Mouse (Mus musculus): ENCODE measurements around the gene Ube2g2. TPM values are rescaled to one million over a fixed set of nuclear protein-coding genes. Genes with fewer than 3 reads are reported as not detected.
A peak's percentile ranks its signal among the peaks of the same experiment; 100 is the strongest.

Gene Ube2g2
- total and polyA plus RNA-seq, 3 experiments: 28.7 to 59.4 (median 40.8) TPM

DNA sequence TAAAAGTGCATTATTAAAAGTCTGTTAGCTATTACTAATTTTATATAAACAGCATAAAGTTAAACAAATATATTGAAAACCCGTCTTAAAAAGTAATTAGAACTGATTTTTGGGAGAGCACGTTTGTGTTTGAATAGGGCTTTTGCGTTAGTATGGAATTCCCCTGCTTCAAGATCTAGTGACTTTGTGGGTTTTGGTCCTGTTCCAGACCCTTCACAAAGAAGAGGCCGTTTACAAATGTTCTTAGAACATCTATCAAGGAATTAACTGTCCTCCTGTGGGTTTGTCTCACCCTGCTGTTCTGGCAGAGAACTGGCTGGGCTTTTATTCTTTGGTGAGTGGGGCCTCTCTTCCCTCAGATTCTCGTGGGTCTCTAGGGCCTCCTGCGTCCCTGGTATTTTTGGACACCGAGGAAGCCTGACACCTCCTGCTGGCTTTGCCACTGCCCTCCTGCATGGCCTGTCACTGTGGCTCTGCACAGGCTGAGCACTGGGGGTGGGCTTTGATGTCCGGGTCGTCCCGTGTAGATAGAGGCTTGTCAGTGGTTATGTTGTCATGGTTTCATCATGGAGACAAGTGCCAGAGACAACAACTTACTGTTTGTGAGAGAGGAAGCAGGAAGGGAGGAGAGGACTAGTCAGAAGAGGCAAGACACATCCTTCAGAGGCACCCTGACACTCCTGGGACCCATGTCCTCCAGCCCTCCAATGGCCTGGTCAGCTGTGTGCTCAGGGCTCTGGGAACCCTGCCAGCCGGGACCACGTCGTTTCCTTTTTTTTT lies 12.6 kb downstream of the Ube2g2 start:
- dilution Hi-C loops (cut with MboI; ENCODE audit: extremely low pct_ligation_motif_present, extremely low pct_unique_long_range_greater_than_20kb, low sequenced_read_pairs) (no loop called here), in situ Hi-C loops (cut with MboI; ENCODE audit: low pct_ligation_motif_present, low pct_unique_long_range_greater_than_20kb, low sequenced_read_pairs) (loop anchor here (25.0 kb wide), 1 partner anchor 253 kb away; no protein-coding TSS in a partner anchor)
- Histone ChIP-seq H3K9me3 (replicated peaks; ENCODE audit: low read length) (no peaks in the 10 kb centered on the region), H3K9ac (ENCODE audit: insufficient read depth, low read depth) (no peak overlapping the region), H3K36me3 (replicated peaks in 1 of 2; ENCODE audit: control insufficient read depth in 1 of 2, insufficient read depth in 1 of 2, low read length in 1 of 2) (peaks cover 56 to 83% of the 10 kb centered on the region in 2 experiments), H3K27ac (ENCODE audit: insufficient read depth, low read depth) (peak overlapping the region; percentile 23; the same call in 1 of the 2 replicates), H3K79me2 (replicated peaks; ENCODE audit: control insufficient read depth, extremely low read depth, insufficient read depth, poor library complexity, severe bottlenecking) (peaks cover 32% of the 10 kb centered on the region), H3K4me3 (replicated peaks in 1 of 3; ENCODE audit: low read depth in 2 of 3, low read length in 2 of 3, poor library complexity in 1 of 3) (no peak overlapping the region), H3K4me2 (ENCODE audit: insufficient read depth, low read depth, poor library complexity, severe bottlenecking) (no peak overlapping the region), H3K27me3 (replicated peaks) (no peaks in the 10 kb centered on the region), H3K4me1 (ENCODE audit: control insufficient read depth in 1 of 2, insufficient read depth in 2 of 2) (peaks cover 8 to 56% of the 10 kb centered on the region in 2 experiments)
- DNase-seq (ENCODE audit: extremely low read depth): no peak
- TF ChIP-seq MAX (IDR thresholded peaks at IDR 0.05; ENCODE audit: low read length): no peak
- no peak for TF ChIP-seq JUN (IDR thresholded peaks at IDR 0.05; ENCODE audit: insufficient read depth, low read depth, low read length)
- TF ChIP-seq SIN3A (IDR thresholded peaks at IDR 0.05; ENCODE audit: low read length): no peak
- TF ChIP-seq UBTF (IDR thresholded peaks at IDR 0.05; ENCODE audit: low read depth, low read length): no peak
- no peak for TF ChIP-seq CHD2 (IDR thresholded peaks at IDR 0.05; ENCODE audit: low read length)
- no peak for TF ChIP-seq TBP (conservative IDR thresholded peaks at IDR 0.05; ENCODE audit: low read depth, low read length)
- no peak for TF ChIP-seq NELFE (IDR thresholded peaks at IDR 0.05; ENCODE audit: low read depth, low read length)
- TF ChIP-seq ZNF384 (IDR thresholded peaks at IDR 0.05; ENCODE audit: low read depth, low read length): no peak

DNA sequence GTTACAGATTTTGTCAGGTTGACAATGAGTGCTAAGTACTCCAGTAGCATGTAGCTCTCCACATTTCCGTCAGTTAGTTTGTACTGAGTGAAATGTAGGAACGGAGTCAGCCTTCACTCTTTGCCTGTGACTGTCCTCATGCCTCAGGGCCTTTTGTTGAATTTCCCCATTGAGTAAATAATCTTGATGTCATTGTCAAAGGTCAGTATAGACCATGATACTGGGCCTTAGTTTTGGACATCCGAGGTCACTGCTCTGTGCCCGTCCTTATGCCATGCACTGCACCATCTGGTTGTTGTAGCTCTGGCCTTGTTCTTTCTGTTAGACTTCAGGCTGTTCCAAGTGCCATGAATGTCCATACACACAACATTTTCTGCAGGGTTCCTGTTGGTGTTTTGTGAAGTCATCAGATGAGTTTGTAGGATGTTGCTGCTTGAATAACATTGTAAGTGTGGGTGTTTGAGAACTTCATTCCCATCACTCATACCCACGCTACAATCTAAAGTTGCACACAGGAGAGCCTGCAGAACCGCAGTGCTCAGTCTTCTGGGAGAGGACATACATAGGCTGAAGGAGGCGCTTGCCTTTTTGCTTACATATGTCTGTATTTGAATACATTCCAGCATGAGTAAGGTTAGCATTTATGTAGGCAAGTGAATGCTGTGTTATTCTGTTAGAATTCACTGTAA lies 14.3 kb downstream of the Ube2g2 start:
- DNase-seq (ENCODE audit: extremely low read depth): no peak
- Histone ChIP-seq H3K79me2 (replicated peaks; ENCODE audit: control insufficient read depth, extremely low read depth, insufficient read depth, poor library complexity, severe bottlenecking) (peaks cover 19% of the 10 kb centered on the region), H3K27me3 (replicated peaks) (no peaks in the 10 kb centered on the region), H3K27ac (ENCODE audit: insufficient read depth, low read depth) (no peak overlapping the region), H3K9me3 (replicated peaks; ENCODE audit: low read length) (no peaks in the 10 kb centered on the region), H3K4me1 (ENCODE audit: control insufficient read depth in 1 of 2, insufficient read depth in 2 of 2) (peaks cover 8 to 46% of the 10 kb centered on the region in 2 experiments), H3K4me2 (ENCODE audit: insufficient read depth, low read depth, poor library complexity, severe bottlenecking) (no peak overlapping the region), H3K36me3 (replicated peaks in 1 of 2; ENCODE audit: control insufficient read depth in 1 of 2, insufficient read depth in 1 of 2, low read length in 1 of 2) (peaks cover 66 to 87% of the 10 kb centered on the region in 2 experiments), H3K9ac (ENCODE audit: insufficient read depth, low read depth) (no peak overlapping the region), H3K4me3 (replicated peaks in 1 of 3; ENCODE audit: low read depth in 2 of 3, low read length in 2 of 3, poor library complexity in 1 of 3) (no peak overlapping the region)
- dilution Hi-C loops (cut with MboI; ENCODE audit: extremely low pct_ligation_motif_present, extremely low pct_unique_long_range_greater_than_20kb, low sequenced_read_pairs) (no loop called here), in situ Hi-C loops (cut with MboI; ENCODE audit: low pct_ligation_motif_present, low pct_unique_long_range_greater_than_20kb, low sequenced_read_pairs) (loop anchor here (25.0 kb wide), 1 partner anchor 251 kb away; no protein-coding TSS in a partner anchor)
- no peak for TF ChIP-seq SIN3A (IDR thresholded peaks at IDR 0.05; ENCODE audit: low read length)

DNA sequence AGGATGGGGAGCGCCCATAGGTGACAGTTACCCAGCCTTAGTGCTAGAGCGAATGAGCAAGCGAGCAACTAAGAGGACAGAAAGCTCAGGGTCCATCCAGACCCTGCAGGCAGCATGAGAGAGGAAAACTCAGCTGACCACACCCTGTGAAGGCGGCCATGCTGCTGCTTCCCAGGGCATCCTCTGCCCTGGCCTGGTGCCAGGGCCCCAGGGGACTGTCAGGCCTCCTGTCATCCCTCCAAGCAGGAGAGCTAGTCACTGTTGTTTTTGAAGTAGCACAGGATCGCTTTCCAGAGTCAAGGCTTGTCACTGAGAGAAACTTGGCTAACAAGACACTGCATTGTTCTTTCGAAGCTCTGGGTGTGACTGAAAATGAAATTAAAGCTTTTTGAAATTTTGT lies 16.9 kb downstream of the Ube2g2 start:
- peaks cover 7 to 22% of the 10 kb centered on the region in 2 experiments for H3K4me1 ChIP-seq (ENCODE audit: control insufficient read depth in 1 of 2, insufficient read depth in 2 of 2)
- H3K27me3 ChIP-seq (replicated peaks): no peaks in the 10 kb centered on the region
- in situ Hi-C loops (cut with MboI; ENCODE audit: low pct_ligation_motif_present, low pct_unique_long_range_greater_than_20kb, low sequenced_read_pairs) (loop anchor here (25.0 kb wide), 1 partner anchor 248 kb away; no protein-coding TSS in a partner anchor), dilution Hi-C loops (cut with MboI; ENCODE audit: extremely low pct_ligation_motif_present, extremely low pct_unique_long_range_greater_than_20kb, low sequenced_read_pairs) (no loop called here)
- H3K4me3 ChIP-seq (replicated peaks in 1 of 3; ENCODE audit: low read depth in 2 of 3, low read length in 2 of 3, poor library complexity in 1 of 3): no peak overlapping the region
- no peak overlapping the region for H3K27ac ChIP-seq (ENCODE audit: insufficient read depth, low read depth)
- no peaks in the 10 kb centered on the region for H3K9me3 ChIP-seq (replicated peaks; ENCODE audit: low read length)
- H3K9ac ChIP-seq (ENCODE audit: insufficient read depth, low read depth): no peak overlapping the region
- DNase-seq (ENCODE audit: extremely low read depth): no peak
- no peak overlapping the region for H3K4me2 ChIP-seq (ENCODE audit: insufficient read depth, low read depth, poor library complexity, severe bottlenecking)
- peaks cover 15% of the 10 kb centered on the region for H3K79me2 ChIP-seq (replicated peaks; ENCODE audit: control insufficient read depth, extremely low read depth, insufficient read depth, poor library complexity, severe bottlenecking)
- TF ChIP-seq RAD21 (IDR thresholded peaks at IDR 0.05; ENCODE audit: low read depth, low read length): no peak
- no peak for TF ChIP-seq BHLHE40 (IDR thresholded peaks at IDR 0.05; ENCODE audit: low read depth, low read length)
- no peak for TF ChIP-seq GABPA (IDR thresholded peaks at IDR 0.05; ENCODE audit: insufficient replicate concordance, low read depth, low read length)
- no peak for TF ChIP-seq POLR2A (IDR thresholded peaks at IDR 0.05; ENCODE audit: low read depth, low read length)
- no peak for TF ChIP-seq USF1 (IDR thresholded peaks at IDR 0.05; ENCODE audit: low read depth, low read length)
- TF ChIP-seq NELFE (IDR thresholded peaks at IDR 0.05; ENCODE audit: low read depth, low read length): no peak
- peaks cover 72 to 88% of the 10 kb centered on the region in 2 experiments for H3K36me3 ChIP-seq (replicated peaks in 1 of 2; ENCODE audit: control insufficient read depth in 1 of 2, insufficient read depth in 1 of 2, low read length in 1 of 2)

Measured in CH12.LX (cell line).